7 mouse cellular contexts compared by ENCODE assay signal in the genomic region with DNA sequence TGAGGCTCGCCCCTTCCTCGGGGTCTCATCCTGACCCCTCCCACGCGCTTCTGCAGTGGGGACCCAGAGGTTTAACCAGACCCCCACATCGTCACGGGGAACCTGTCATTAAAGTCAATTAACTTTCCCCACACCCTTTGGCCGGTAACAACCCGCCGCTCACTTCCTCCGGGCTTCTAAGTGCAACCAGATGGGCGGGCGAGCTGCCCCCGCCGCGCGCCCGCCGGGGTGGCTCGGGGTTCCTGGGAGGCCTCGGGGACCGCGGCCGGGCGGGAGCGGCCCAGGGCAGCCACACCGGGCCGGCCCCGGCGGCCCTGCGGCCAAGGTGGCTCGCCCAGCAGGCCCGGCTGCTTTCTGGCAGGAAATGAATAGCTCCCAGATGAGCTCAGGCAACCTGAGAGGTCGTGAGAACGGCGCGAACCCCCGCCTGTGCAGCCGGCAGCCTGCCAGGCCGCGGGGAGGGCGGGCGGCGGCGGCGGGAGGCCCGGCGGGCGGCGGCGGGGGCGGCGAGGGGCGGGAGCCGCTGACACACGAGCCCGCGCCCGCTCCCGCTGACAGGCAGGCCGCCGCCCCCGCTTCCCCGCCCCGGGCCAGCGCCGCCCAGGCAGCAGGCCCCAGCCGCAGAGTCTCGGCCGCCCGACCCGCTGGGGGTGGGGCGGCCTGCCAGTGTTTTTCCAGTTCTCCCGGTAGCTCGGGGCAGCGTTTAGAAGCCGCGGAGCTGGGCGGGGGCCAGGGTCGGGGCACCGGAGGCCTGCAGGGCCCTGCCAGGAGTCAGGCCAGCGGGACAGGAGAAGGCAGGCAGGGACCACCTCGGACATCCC. TPM values are rescaled to one million over a fixed set of nuclear protein-coding genes. Genes with fewer than 3 reads are reported as not detected.
A peak's percentile ranks its signal among the peaks of the same experiment; 100 is the strongest.
DNase-seq lines count a peak whose midpoint lies in the region; ATAC-seq and TF ChIP-seq lines count a peak whose summit lies in the region.

No protein-coding gene starts in this region.

- H3K4me1 ChIP-seq in cortical plate, adult 2 months (ENCODE audit: control insufficient read depth, insufficient read depth, low read length), result peaks cover 2% of the 10 kb centered on the region; the same call in 1 of the 2 replicates
- H3K4me1 ChIP-seq in intestine, embryonic 14.5 days (replicated peaks; ENCODE audit: control insufficient read depth, insufficient read depth, low read length), result peaks cover 13% of the 10 kb centered on the region
- H3K4me1 ChIP-seq in limb, embryonic 11.5 days (ENCODE audit: control insufficient read depth, insufficient read depth, low read length), result peaks cover 19% of the 10 kb centered on the region
- peaks cover 44% of the 10 kb centered on the region for H3K4me1 ChIP-seq in midbrain, embryonic 12.5 days
- peaks cover 16% of the 10 kb centered on the region; the same call in 1 of the 2 replicates for H3K4me1 ChIP-seq in spleen, adult 2 months (ENCODE audit: control insufficient read depth, insufficient read depth, insufficient read length)

- H3K27ac ChIP-seq in cortical plate, adult 2 months (ENCODE audit: insufficient read depth, low read length), result peak overlapping the region; percentile 85
- peak overlapping the region; percentile 98 for H3K27ac ChIP-seq in intestine, embryonic 14.5 days (ENCODE audit: low read depth)
- peak overlapping the region; percentile 97 for H3K27ac ChIP-seq in limb, embryonic 11.5 days (replicated peaks; ENCODE audit: low read depth, low read length)
- peak overlapping the region; percentile 78 for H3K27ac ChIP-seq in midbrain, embryonic 12.5 days (replicated peaks)
- H3K27ac ChIP-seq in spleen, adult 2 months (ENCODE audit: insufficient read depth, low read length), result peak overlapping the region; percentile 86

- H3K4me3 ChIP-seq in cortical plate, adult 2 months (ENCODE audit: insufficient read depth, low read length), result peak overlapping the region; percentile 32
- peak overlapping the region; percentile 40 for H3K4me3 ChIP-seq in intestine, embryonic 14.5 days (ENCODE audit: low read depth, low read length)
- peak overlapping the region; percentile 25 for H3K4me3 ChIP-seq in limb, embryonic 11.5 days (ENCODE audit: low read depth, low read length)
- peak overlapping the region; percentile 49 for H3K4me3 ChIP-seq in midbrain, embryonic 12.5 days
- H3K4me3 ChIP-seq in spleen, adult 2 months (ENCODE audit: extremely low read depth, insufficient read depth, insufficient read length), result peak overlapping the region; percentile 58

- TF ChIP-seq CTCF in cortical plate, adult 2 months (IDR thresholded peaks at IDR 0.05; ENCODE audit: extremely low read depth, insufficient read depth, low read length), result no peak
- TF ChIP-seq CTCF in spleen, adult 2 months (IDR thresholded peaks at IDR 0.05; ENCODE audit: extremely low read depth, insufficient read depth, insufficient read length, insufficient replicate concordance), result no peak

- no peak for TF ChIP-seq POLR2A in cortical plate, adult 2 months (IDR thresholded peaks at IDR 0.05; ENCODE audit: extremely low read depth, insufficient read depth, low read length)
- no peak for TF ChIP-seq POLR2A in spleen, adult 2 months (IDR thresholded peaks at IDR 0.05; ENCODE audit: low read depth, low read length)

- peak overlapping the region; percentile 65 for H3K9ac ChIP-seq in intestine, embryonic 14.5 days (ENCODE audit: low read length)
- H3K9ac ChIP-seq in limb, embryonic 11.5 days (ENCODE audit: low read length), result peak overlapping the region; percentile 63
- peak overlapping the region; percentile 64 for H3K9ac ChIP-seq in midbrain, embryonic 12.5 days (replicated peaks)

- peaks cover 4% of the 10 kb centered on the region; the same call in 1 of the 2 replicates for H3K36me3 ChIP-seq in intestine, embryonic 14.5 days (ENCODE audit: control insufficient read depth, insufficient read depth, low read length)
- no peaks in the 10 kb centered on the region for H3K36me3 ChIP-seq in limb, embryonic 11.5 days (ENCODE audit: control insufficient read depth, insufficient read depth, low read length)
- H3K36me3 ChIP-seq in midbrain, embryonic 12.5 days, result no peaks in the 10 kb centered on the region
- H3K36me3 ChIP-seq in spleen, adult 2 months (ENCODE audit: control insufficient read depth, insufficient read depth, low read length), result peaks cover 6% of the 10 kb centered on the region

- WGBS in intestine, embryonic 14.5 days, result under 1% methylated on average over 71 of the region's 82 CpGs
- WGBS in limb, embryonic 11.5 days, result under 1% methylated on average over 61 of the region's 82 CpGs
- WGBS in midbrain, embryonic 12.5 days, result under 1% methylated on average over 59 of the region's 82 CpGs
- 2% methylated on average over 74 of the region's 82 CpGs for WGBS in spleen, adult 2 months

- DNase-seq in adipocyte (ENCODE audit: low spot score), result peak; percentile 82
- peak; percentile 89 for DNase-seq in gastrocnemius, postnatal 25 days
- DNase-seq in intestine, embryonic 14.5 days (ENCODE audit: low spot score), result peak; percentile 85
- DNase-seq in limb, embryonic 11.5 days (ENCODE audit: low spot score), result peak; percentile 87
- peak in 1 of 2 experiments; percentile 72 for DNase-seq in spleen, adult 2 months (ENCODE audit: low read depth in 1 of 2, low spot score in 2 of 2)

- peak overlapping the region; percentile 82 for H3K4me2 ChIP-seq in intestine, embryonic 14.5 days (ENCODE audit: low read length)
- H3K4me2 ChIP-seq in limb, embryonic 11.5 days (ENCODE audit: low read depth, severe bottlenecking), result peak overlapping the region; percentile 67
- H3K4me2 ChIP-seq in midbrain, embryonic 12.5 days (replicated peaks), result peak overlapping the region; percentile 88

- no peaks in the 10 kb centered on the region for H3K27me3 ChIP-seq in intestine, embryonic 14.5 days (replicated peaks; ENCODE audit: control insufficient read depth, insufficient read depth, low read length)
- no peaks in the 10 kb centered on the region for H3K27me3 ChIP-seq in limb, embryonic 11.5 days (ENCODE audit: control insufficient read depth, insufficient read depth, low read length)
- peaks cover 67% of the 10 kb centered on the region for H3K27me3 ChIP-seq in midbrain, embryonic 12.5 days
- H3K27me3 ChIP-seq in spleen, adult 2 months (ENCODE audit: control insufficient read depth, insufficient read depth, low read length), result no peaks in the 10 kb centered on the region; the same call in 1 of the 2 replicates

- H3K9me3 ChIP-seq in intestine, embryonic 14.5 days (ENCODE audit: control insufficient read depth, low read length), result no peaks in the 10 kb centered on the region
- H3K9me3 ChIP-seq in limb, embryonic 11.5 days (ENCODE audit: control insufficient read depth, low read length), result no peaks in the 10 kb centered on the region
- H3K9me3 ChIP-seq in midbrain, embryonic 12.5 days, result no peaks in the 10 kb centered on the region

- peak; percentile 82 for ATAC-seq in intestine, embryonic 14.5 days (replicated peaks; ENCODE audit: low FRiP score, low TSS enrichment, low read depth)
- ATAC-seq in limb, embryonic 11.5 days (ENCODE audit: insufficient number of reproducible peaks, low FRiP score, low TSS enrichment, low read depth), result peak; percentile 72
- peak; percentile 65 for ATAC-seq in midbrain, embryonic 12.5 days (ENCODE audit: low FRiP score, low read depth)

RNA-seq across cellular contexts. Expression of a gene that starts 6.0 kb away (rescaled TPM):
- polyA plus RNA-seq in cortical plate, adult 2 months (2012; rRNA removed), result 26.8 and 28.1 TPM in 2 replicates
- 10 to 100 TPM in 1 of 2 experiments, 1 to 10 TPM in 1; 9.2 to 12.5 TPM for total RNA-seq in gastrocnemius, postnatal 25 days (2021)
- 61.0 and 67.2 TPM in 2 replicates for polyA plus RNA-seq in intestine, embryonic 14.5 days (2014; fragmentation: Nextera tagmentation; extraction: Ambion mirVana)
- 71.0 and 71.8 TPM in 2 replicates for polyA plus RNA-seq in limb, embryonic 11.5 days (2014; fragmentation: Nextera tagmentation; extraction: Ambion mirVana)
- polyA plus RNA-seq in midbrain, embryonic 12.5 days (2016; fragmentation: Nextera tagmentation; extraction: Ambion mirVana), result 30.5 and 37.9 TPM in 2 replicates
- 94.1 and 116 TPM in 2 replicates for polyA plus RNA-seq in spleen, adult 2 months (2012; rRNA removed)
